Mouse (Mus musculus): ENCODE results near the gene Grhpr. TPM values are rescaled to one million over a fixed set of nuclear protein-coding genes. Genes with fewer than 3 reads are reported as not detected.
"Not testable (repeated sequence)": the region's sequence is repeated elsewhere in the genome, so short reads cannot be mapped to it uniquely, and the experiment has no call there.

The Grhpr gene
- polyA plus RNA-seq (2017; shearing (Covaris generic)) = 10 to 100 TPM; 16.1 to 26.4 TPM

DNA sequence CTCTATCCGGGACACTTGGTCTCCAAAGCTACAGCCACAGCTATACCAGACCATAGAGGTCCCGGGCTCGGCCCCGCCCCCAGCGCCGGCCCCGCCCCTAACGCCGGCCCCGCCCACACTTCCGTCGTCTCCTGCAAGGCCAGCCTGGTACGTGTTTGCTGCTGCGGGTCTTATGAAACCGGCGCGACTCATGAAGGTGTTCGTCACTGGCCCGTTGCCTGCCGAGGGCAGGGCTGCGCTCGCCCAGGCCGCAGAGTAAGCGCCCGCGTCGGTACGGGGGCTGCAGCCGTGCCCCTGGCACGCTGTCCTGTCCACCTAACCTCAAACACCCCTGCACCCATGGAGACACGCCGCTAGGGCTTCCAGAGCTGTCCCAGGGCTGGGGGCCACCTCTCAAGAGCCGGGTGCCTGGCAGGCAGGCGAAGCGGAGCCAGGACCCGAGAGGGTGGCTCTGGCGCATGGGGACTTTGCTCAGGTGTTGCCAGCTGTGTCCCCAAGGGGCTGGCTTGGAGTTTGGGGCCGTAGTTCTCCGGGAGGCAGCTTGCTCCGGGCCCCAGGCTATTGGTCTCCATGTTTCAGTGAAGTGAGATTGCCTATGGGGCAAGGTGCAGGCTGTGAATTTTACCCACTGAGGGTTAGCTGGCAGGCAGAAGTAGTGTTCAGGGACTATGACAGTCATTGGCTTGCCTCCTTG is at the start of gene Grhpr:
TSS of gene Grhpr (plus strand) at position 116 of the 694 bp plus-strand sequence.
- ATAC-seq = peak; percentile 88

DNA sequence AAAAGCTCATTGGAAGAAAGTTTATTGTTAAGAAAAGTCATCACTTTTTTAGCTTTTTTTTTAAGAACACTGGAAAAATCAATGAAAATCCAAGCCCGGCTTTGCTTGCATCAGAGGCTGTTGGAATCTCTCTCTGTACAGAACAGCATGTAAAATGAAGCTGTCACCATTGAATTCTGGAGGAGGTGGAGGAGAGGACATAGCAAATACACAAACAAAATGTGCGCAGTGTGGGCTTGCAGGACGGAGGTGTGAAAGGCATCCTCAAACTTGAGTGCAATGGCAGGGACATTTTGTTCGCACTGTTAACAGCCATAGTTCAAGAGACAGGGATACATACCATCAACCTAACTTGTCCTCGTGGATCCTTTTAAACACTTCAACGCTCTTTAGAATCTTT is 49.5 kb upstream of the Grhpr start:
- ATAC-seq = no peak

- no peak for ATAC-seq
These were observed 42.5 kb upstream of the Grhpr start for GRCm38 (mm10) chr4:44938359-44939340.

GRCm38 (mm10) chr4:44939576-44940249 is 41.5 kb upstream of the Grhpr start:
- ATAC-seq = no peak

GRCm38 (mm10) chr4:44940286-44940685 is 40.9 kb upstream of the Grhpr start:
- ATAC-seq = no peak

- no peak for ATAC-seq
These were observed 39.0 kb upstream of the Grhpr start for GRCm38 (mm10) chr4:44942237-44942636.

- no peak for ATAC-seq
These were observed 37.7 kb upstream of the Grhpr start for GRCm38 (mm10) chr4:44943480-44943879.

GRCm38 (mm10) chr4:44944426-44945075 is 36.6 kb upstream of the Grhpr start:
- no peak for ATAC-seq

DNA sequence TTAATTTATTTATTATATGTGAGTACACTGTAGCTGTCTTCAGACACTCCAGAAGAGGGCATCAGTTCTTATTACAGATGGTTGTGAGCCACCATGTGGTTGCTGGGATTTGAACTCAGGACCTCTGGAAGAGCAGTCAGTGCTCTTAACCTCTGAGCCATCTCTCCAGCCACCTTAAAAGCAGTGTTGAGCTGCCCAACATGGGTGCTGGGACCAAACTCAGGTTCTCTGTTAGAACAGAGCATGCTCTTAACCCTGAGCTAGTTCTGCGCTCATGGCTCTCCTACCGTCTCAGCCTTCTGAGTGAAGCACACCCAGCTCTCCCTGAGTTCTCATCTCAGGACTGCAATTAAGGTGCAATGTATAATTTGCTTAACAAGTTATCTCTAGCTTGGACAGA is 35.1 kb upstream of the Grhpr start:
- ATAC-seq = not testable (repeated sequence)

- no peak for ATAC-seq
These were observed 33.7 kb upstream of the Grhpr start for GRCm38 (mm10) chr4:44947464-44947863.

- ATAC-seq = no peak
These were observed 32.9 kb upstream of the Grhpr start for GRCm38 (mm10) chr4:44948314-44948713.

- ATAC-seq = no peak
These were observed 28.2 kb upstream of the Grhpr start for GRCm38 (mm10) chr4:44953041-44953440.

- ATAC-seq = no peak
These were observed 22.4 kb upstream of the Grhpr start for GRCm38 (mm10) chr4:44958776-44959175.

- no peak for ATAC-seq
These were observed 22.0 kb upstream of the Grhpr start for GRCm38 (mm10) chr4:44959220-44959619.

DNA sequence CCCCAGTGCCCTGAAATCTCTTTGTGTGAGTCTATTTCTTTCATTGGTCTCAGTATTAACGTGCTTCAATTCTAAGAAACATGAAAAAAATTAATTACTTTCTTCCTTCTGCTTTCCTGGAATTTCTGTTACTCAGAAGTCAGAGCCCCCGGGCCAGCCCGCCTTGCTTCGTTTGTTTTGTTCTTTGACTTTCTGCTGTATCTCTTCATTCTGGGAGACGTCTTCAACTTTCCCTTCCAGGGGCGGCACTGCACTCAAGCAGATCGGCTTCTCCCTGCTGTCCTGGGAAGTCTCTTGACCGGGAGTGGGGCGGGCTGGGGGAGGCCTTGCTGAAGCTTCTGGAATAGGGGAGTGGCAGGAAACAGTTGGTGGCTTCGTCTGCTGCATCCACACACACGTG is 18.0 kb upstream of the Grhpr start:
- ATAC-seq = no peak

DNA sequence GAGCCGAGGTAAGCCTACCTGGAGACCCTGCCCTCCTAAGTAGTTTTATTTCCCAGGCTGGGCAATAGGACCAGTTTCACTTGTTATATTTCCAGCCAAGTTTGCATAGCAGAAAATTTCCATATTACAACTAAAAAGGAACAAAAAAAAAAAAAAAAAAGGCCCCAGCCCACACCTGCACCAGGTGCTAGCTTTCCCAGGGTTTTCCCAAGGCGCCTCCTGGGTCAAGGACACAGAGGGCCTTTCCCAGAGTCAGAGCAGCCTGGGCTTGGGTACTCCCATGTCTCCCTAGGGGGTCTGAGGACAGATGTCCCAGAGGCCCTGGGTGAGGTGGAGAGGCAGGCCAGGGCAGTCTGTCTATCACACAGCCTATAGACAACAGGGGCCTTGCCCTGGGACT is 16.0 kb upstream of the Grhpr start:
- ATAC-seq = no peak

DNA sequence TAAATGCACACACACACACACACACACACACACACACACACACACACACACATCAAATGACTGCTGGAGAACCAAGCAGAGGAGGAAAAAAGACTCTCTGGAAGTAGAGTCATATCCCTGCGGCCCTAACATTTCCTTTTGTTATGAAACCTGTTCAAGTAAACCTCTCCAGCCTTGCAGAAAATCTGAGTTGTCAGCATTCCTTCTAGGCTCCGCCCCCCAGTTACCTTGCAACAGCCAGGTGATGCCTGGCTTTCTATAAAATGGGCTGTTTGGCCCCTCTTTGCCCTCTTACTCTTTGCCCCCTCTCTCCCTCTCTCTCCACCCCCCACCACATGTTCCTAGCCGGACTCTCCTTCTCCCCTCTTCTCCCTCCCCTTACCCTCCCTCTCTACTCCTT is 15.5 kb upstream of the Grhpr start:
- no peak for ATAC-seq

DNA sequence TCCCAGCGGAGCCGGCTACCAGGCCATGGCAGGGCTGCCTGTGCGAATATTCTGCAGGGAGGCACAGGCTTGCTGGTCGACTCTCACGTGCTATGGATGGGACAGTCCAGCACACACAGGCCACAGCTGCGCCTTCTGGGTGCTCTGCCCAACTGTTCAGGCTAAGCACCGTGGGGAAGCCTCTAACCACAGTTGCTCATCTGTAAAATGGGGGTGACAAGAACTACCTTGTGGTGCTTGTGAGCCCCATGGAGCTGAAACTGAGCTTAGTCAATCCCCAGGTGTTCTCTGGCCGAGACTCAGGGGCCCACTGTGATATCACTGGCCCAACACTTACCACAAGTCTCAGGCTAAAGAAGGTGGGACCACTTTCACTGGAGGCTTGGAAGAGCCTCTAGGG is 13.8 kb upstream of the Grhpr start:
- no peak for ATAC-seq

GRCm38 (mm10) chr4:44970056-44970455 is 11.1 kb upstream of the Grhpr start:
- ATAC-seq = no peak

DNA sequence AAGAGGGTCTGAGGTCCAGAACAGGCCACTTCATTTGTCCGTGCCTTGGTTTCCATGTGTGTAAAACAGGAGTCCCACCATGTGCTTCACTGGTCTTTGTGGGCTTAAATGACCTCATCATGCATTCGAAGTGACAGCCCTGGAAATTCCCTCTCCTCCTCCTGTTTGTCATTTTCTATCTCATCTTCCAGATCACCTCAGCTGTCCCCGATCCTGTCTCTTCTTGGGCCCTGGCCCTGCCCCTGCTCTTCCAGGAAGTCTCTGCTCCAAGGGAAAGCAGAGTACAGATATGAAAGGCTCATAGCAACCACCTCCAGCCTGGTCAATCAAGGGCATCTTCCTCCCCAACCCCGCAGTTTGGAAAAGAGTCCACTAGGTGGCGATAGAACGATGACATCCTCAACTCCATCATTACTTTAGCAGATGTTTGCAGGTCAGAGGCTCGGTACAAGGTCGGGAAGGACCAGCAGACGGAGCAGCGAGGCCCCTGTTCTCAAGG is 10.5 kb upstream of the Grhpr start:
- peak; percentile 25 for ATAC-seq

DNA sequence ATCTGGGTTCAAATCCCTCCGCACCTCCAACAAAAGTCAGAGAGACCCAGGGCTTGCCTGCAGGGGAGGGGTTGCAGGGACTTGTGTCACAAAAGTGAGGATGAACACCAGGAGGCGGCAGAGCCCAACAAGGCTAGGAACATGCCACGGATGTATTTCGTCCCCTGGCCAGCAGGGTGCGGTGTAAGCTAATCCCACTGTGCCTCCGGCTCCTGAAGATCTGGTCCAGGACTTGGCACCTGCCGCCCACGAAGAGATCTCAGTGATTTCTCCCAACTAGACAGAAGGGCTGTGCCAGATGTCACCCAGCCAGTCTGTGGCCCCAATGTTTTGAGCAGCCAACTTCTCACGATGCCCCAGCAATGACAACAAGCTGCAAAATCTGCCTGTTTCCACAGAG is 7.7 kb upstream of the Grhpr start:
- ATAC-seq = peak; percentile 97

DNA sequence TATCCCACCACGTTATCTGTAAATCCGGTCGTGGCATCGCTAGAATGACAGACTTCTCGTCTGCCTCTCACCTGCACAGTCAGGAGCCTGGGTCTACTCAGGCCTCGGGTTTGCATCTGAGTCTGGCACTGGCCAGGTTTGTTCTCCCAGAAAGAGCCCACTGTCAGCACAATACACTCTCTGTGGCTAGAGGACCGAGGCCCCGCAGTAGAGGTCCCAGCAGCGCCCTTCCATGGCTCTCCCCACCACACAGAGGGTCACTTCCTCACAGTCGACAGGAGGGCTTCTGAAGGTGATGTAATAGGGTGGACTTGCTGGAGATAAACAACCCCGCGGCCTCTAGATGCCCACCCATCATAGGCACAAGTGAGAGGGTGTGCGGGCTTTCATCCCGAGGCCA is 7.3 kb upstream of the Grhpr start:
- ATAC-seq = peak; percentile 13

Measured in activated CD4-positive, CD25-positive, alpha-beta regulatory T cell, adult 4 months (primary cell).